Mouse (Mus musculus): ENCODE measurements around the gene Tmprss7.

Gene Tmprss7

GRCm38 (mm10) chr16:45693558-45693957 is at the start of gene Tmprss7:
Gene Tmprss7 (minus strand): TSS chr16:45693658.
- no peak for DNase-seq

- DNase-seq = peak; percentile 94
Observed at GRCm38 (mm10) chr16:45742615-45743476, 49.4 kb upstream of the Tmprss7 start, which contains the start of gene Abhd10. Gene Abhd10 (minus strand): TSS chr16:45742955.

- DNase-seq = no peak
Observed at GRCm38 (mm10) chr16:45737880-45738279, 44.4 kb upstream of the Tmprss7 start.

- DNase-seq = no peak
Observed at GRCm38 (mm10) chr16:45736724-45737123, 43.3 kb upstream of the Tmprss7 start.

- DNase-seq = no peak
Observed at GRCm38 (mm10) chr16:45729163-45729562, 35.7 kb upstream of the Tmprss7 start.

- no peak for DNase-seq
Observed at GRCm38 (mm10) chr16:45724742-45725102, 31.3 kb upstream of the Tmprss7 start.

GRCm38 (mm10) chr16:45724061-45724741 is 30.7 kb upstream of the Tmprss7 start, which contains the start of gene Tagln3:
Gene Tagln3 (minus strand): TSS chr16:45724608.
- peak; percentile 82 for DNase-seq

- DNase-seq = peak; percentile 25
Observed at GRCm38 (mm10) chr16:45723172-45723901, 29.9 kb upstream of the Tmprss7 start.

GRCm38 (mm10) chr16:45722460-45722951 is 29.0 kb upstream of the Tmprss7 start:
- peak; percentile 46 for DNase-seq

GRCm38 (mm10) chr16:45720022-45720630 is 26.7 kb upstream of the Tmprss7 start:
- no peak for DNase-seq

GRCm38 (mm10) chr16:45718296-45718695 is 24.8 kb upstream of the Tmprss7 start:
- no peak for DNase-seq

GRCm38 (mm10) chr16:45714489-45715150 is 21.2 kb upstream of the Tmprss7 start:
- peak; percentile 66 for DNase-seq

GRCm38 (mm10) chr16:45713878-45714277 is 20.4 kb upstream of the Tmprss7 start:
- no peak for DNase-seq

GRCm38 (mm10) chr16:45713261-45713660 is 19.8 kb upstream of the Tmprss7 start:
- no peak for DNase-seq

- DNase-seq = no peak
Observed at GRCm38 (mm10) chr16:45711263-45711662, 17.8 kb upstream of the Tmprss7 start.

- DNase-seq = peak; percentile 18
Observed at GRCm38 (mm10) chr16:45699301-45699700, 5.8 kb upstream of the Tmprss7 start.

GRCm38 (mm10) chr16:45697996-45698395 is 4.5 kb upstream of the Tmprss7 start:
- no peak for DNase-seq

- no peak for DNase-seq
Observed at GRCm38 (mm10) chr16:45695445-45696160, 2.1 kb upstream of the Tmprss7 start.

- DNase-seq = no peak
Observed at GRCm38 (mm10) chr16:45692851-45693250, 607 bp downstream of the Tmprss7 start.

GRCm38 (mm10) chr16:45690178-45690577 is 3.3 kb downstream of the Tmprss7 start:
- DNase-seq = peak; percentile 74

- DNase-seq = no peak
Observed at GRCm38 (mm10) chr16:45686833-45687232, 6.6 kb downstream of the Tmprss7 start.
